Mouse (Mus musculus): ENCODE results near the gene Lrch1. TPM values are rescaled to one million over a fixed set of nuclear protein-coding genes. Genes with fewer than 3 reads are reported as not detected.

The Lrch1 gene
- 10 to 100 TPM; 40.9 to 43.4 TPM for total RNA-seq (2021)

GRCm38 (mm10) chr14:74947376-74948013 lies at the start of gene Lrch1:
Lrch1 (minus strand) TSS chr14:74947876.
- peak; percentile 85 for DNase-seq
- intact Hi-C loops (cut with DNase I) = loop anchor here (2.0 kb wide), 1 partner anchor 183 kb away; no protein-coding TSS in a partner anchor

- intact Hi-C loops (cut with DNase I) = no loop called here
- no peak for DNase-seq
These were observed 49.4 kb upstream of the Lrch1 start for GRCm38 (mm10) chr14:74997041-74997440.

GRCm38 (mm10) chr14:74996556-74996955 lies 48.9 kb upstream of the Lrch1 start:
- no peak for DNase-seq
- intact Hi-C loops (cut with DNase I) = no loop called here

- DNase-seq = no peak
- intact Hi-C loops (cut with DNase I) = no loop called here
These were observed 42.8 kb upstream of the Lrch1 start for GRCm38 (mm10) chr14:74990504-74990903.

- no peak for DNase-seq
- intact Hi-C loops (cut with DNase I) = loop anchor here (5.0 kb wide), 1 partner anchor 228 kb away; no protein-coding TSS in a partner anchor
These were observed 42.2 kb upstream of the Lrch1 start for GRCm38 (mm10) chr14:74989909-74990308.

- DNase-seq = no peak
- intact Hi-C loops (cut with DNase I) = loop anchor here (5.0 kb wide), 1 partner anchor 227 kb away; no protein-coding TSS in a partner anchor
These were observed 41.6 kb upstream of the Lrch1 start for GRCm38 (mm10) chr14:74989322-74989721.

GRCm38 (mm10) chr14:74986527-74986926 lies 38.9 kb upstream of the Lrch1 start:
- intact Hi-C loops (cut with DNase I) = loop anchor here (5.0 kb wide), 1 partner anchor 224 kb away; no protein-coding TSS in a partner anchor

GRCm38 (mm10) chr14:74985658-74986057 lies 38.0 kb upstream of the Lrch1 start:
- intact Hi-C loops (cut with DNase I) = loop anchor here (5.0 kb wide), 1 partner anchor 223 kb away; no protein-coding TSS in a partner anchor
- DNase-seq = no peak

More at GRCm38 (mm10) chr14:74986527-74986926, 38.9 kb upstream of the Lrch1 start:
- no peak for DNase-seq

- intact Hi-C loops (cut with DNase I) = loop anchor here (5.0 kb wide), 1 partner anchor 223 kb away; no protein-coding TSS in a partner anchor
- DNase-seq = no peak
These were observed 37.2 kb upstream of the Lrch1 start for GRCm38 (mm10) chr14:74984817-74985391.

GRCm38 (mm10) chr14:74983079-74983478 lies 35.4 kb upstream of the Lrch1 start:
- intact Hi-C loops (cut with DNase I) = no loop called here

GRCm38 (mm10) chr14:74981016-74981415 lies 33.3 kb upstream of the Lrch1 start:
- no peak for DNase-seq
- intact Hi-C loops (cut with DNase I) = no loop called here

More at GRCm38 (mm10) chr14:74983079-74983478, 35.4 kb upstream of the Lrch1 start:
- DNase-seq = no peak

- DNase-seq = no peak
- intact Hi-C loops (cut with DNase I) = no loop called here
These were observed 29.3 kb upstream of the Lrch1 start for GRCm38 (mm10) chr14:74976972-74977371.

GRCm38 (mm10) chr14:74974136-74974651 lies 26.5 kb upstream of the Lrch1 start:
- intact Hi-C loops (cut with DNase I) = no loop called here
- no peak for DNase-seq

GRCm38 (mm10) chr14:74972687-74973086 lies 25.0 kb upstream of the Lrch1 start:
- intact Hi-C loops (cut with DNase I) = no loop called here
- no peak for DNase-seq

GRCm38 (mm10) chr14:74972216-74972615 lies 24.5 kb upstream of the Lrch1 start:
- no peak for DNase-seq
- intact Hi-C loops (cut with DNase I) = no loop called here

- intact Hi-C loops (cut with DNase I) = no loop called here
- DNase-seq = no peak
These were observed 15.7 kb upstream of the Lrch1 start for GRCm38 (mm10) chr14:74963402-74963764.

GRCm38 (mm10) chr14:74962713-74963401 lies 15.2 kb upstream of the Lrch1 start:
- no peak for DNase-seq
- intact Hi-C loops (cut with DNase I) = no loop called here

GRCm38 (mm10) chr14:74960568-74960967 lies 12.9 kb upstream of the Lrch1 start:
- DNase-seq = no peak
- intact Hi-C loops (cut with DNase I) = no loop called here

- intact Hi-C loops (cut with DNase I) = no loop called here
- DNase-seq = no peak
These were observed 9.0 kb upstream of the Lrch1 start for GRCm38 (mm10) chr14:74956702-74957101.

- no peak for DNase-seq
- intact Hi-C loops (cut with DNase I) = no loop called here
These were observed 8.6 kb upstream of the Lrch1 start for GRCm38 (mm10) chr14:74956234-74956633.

Measured in left cerebral cortex, postnatal 4 days (tissue).